Mouse (Mus musculus): ENCODE data around the gene Ubxn2a.

- TF ChIP-seq GATA1 (IDR thresholded peaks at IDR 0.05; ENCODE audit: low read length), result no peak
- no peak for TF ChIP-seq TAL1 (IDR thresholded peaks at IDR 0.05; ENCODE audit: low read length)
Observed at GRCm38 (mm10) chr12:4842456-4842855, 65.0 kb downstream of the Ubxn2a start.
